Comparison of ENCODE assay signal across 15 mouse cellular contexts in genomic region chr13:94869541-94869940, GRCm38 (mm10). TPM values are rescaled to one million over a fixed set of nuclear protein-coding genes. Genes with fewer than 3 reads are reported as not detected.
DNase-seq lines count a peak whose midpoint lies in the region; ATAC-seq and TF ChIP-seq lines count a peak whose summit lies in the region.
"Had no signal": no experiment of that assay in that cellular context is flagged by ENCODE, and none has a peak within 500 bp of the region (broad histone marks: within the 10 kb centered on the region; RNA-seq: fewer than 3 reads in every experiment).

No protein-coding gene starts in this region.

- peak; percentile 60 for DNase-seq in forebrain, embryonic 11.5 days (ENCODE audit: low spot score)
- no peak for DNase-seq in lung, embryonic 14.5 days
- no peak for DNase-seq in lung, postnatal 36 days
- peak; percentile 56 for DNase-seq in hindbrain, embryonic 11.5 days (ENCODE audit: low spot score)
- DNase-seq in layer of hippocampus, adult 11-12 months (ENCODE audit: low spot score), result no peak
- no peak for DNase-seq in T-cell, adult 2 months (ENCODE audit: low spot score)
- DNase-seq: adrenal gland, postnatal 14 days; B cell, adult 2 months; cerebellum, adult 8-10 months; kidney, postnatal 14 days had no signal

- H3K27me3 ChIP-seq in forebrain, embryonic 11.5 days (ENCODE audit: control insufficient read depth, insufficient read depth, low read length), result peaks cover 89% of the 10 kb centered on the region
- peaks cover 58% of the 10 kb centered on the region for H3K27me3 ChIP-seq in forebrain, embryonic 16.5 days (replicated peaks; ENCODE audit: control insufficient read depth, insufficient read depth, low read length)
- peaks cover 88% of the 10 kb centered on the region for H3K27me3 ChIP-seq in lung, embryonic 14.5 days (ENCODE audit: insufficient read depth, low read length)
- peaks cover 81% of the 10 kb centered on the region for H3K27me3 ChIP-seq in hindbrain, embryonic 11.5 days (ENCODE audit: control insufficient read depth, insufficient read depth, low read length)
- H3K27me3 ChIP-seq in neural tube, embryonic 13.5 days, result peaks cover 99% of the 10 kb centered on the region

- H3K9ac ChIP-seq in forebrain, embryonic 11.5 days (ENCODE audit: low read length), result no peak overlapping the region
- no peak overlapping the region for H3K9ac ChIP-seq in forebrain, embryonic 16.5 days (replicated peaks; ENCODE audit: low read depth, low read length)
- H3K9ac ChIP-seq in lung, embryonic 14.5 days, result no peak overlapping the region
- H3K9ac ChIP-seq in hindbrain, embryonic 11.5 days (ENCODE audit: low read depth, low read length), result no peak overlapping the region
- no peak overlapping the region for H3K9ac ChIP-seq in neural tube, embryonic 13.5 days

- H3K27ac ChIP-seq in forebrain, embryonic 11.5 days (ENCODE audit: low read depth, low read length), result no peak overlapping the region
- H3K27ac ChIP-seq in forebrain, embryonic 16.5 days (ENCODE audit: low read length), result no peak overlapping the region
- H3K27ac ChIP-seq in lung, embryonic 14.5 days (ENCODE audit: low read depth), result no peak overlapping the region
- H3K27ac ChIP-seq in hindbrain, embryonic 11.5 days (ENCODE audit: low read depth, low read length), result no peak overlapping the region
- H3K27ac ChIP-seq in neural tube, embryonic 13.5 days (replicated peaks), result no peak overlapping the region; the same call in 1 of the 2 replicates

- H3K4me1 ChIP-seq in forebrain, embryonic 11.5 days (replicated peaks; ENCODE audit: control insufficient read depth, insufficient read depth, low read length), result peaks cover 11% of the 10 kb centered on the region
- peaks cover 10% of the 10 kb centered on the region for H3K4me1 ChIP-seq in forebrain, embryonic 16.5 days (replicated peaks; ENCODE audit: control insufficient read depth, insufficient read depth, low read length)
- H3K4me1 ChIP-seq in lung, embryonic 14.5 days (ENCODE audit: insufficient read depth), result no peaks in the 10 kb centered on the region
- peaks cover 7% of the 10 kb centered on the region; the same call in 1 of the 2 replicates for H3K4me1 ChIP-seq in hindbrain, embryonic 11.5 days (replicated peaks; ENCODE audit: control insufficient read depth, insufficient read depth, low read length)
- H3K4me1 ChIP-seq in neural tube, embryonic 13.5 days (replicated peaks), result peaks cover 16% of the 10 kb centered on the region

- 2% methylated on average over 8 of the region's 8 CpGs for WGBS in forebrain, embryonic 11.5 days
- 3% methylated on average over 8 of the region's 8 CpGs for WGBS in forebrain, embryonic 16.5 days
- 1% methylated on average over 8 of the region's 8 CpGs for WGBS in lung, embryonic 14.5 days
- WGBS in hindbrain, embryonic 11.5 days, result 4% methylated on average over 8 of the region's 8 CpGs
- 1% methylated on average over 8 of the region's 8 CpGs for WGBS in neural tube, embryonic 13.5 days

- H3K4me3 ChIP-seq in forebrain, embryonic 11.5 days (ENCODE audit: low read depth, low read length), result no peak overlapping the region
- no peak overlapping the region for H3K4me3 ChIP-seq in forebrain, embryonic 16.5 days (replicated peaks; ENCODE audit: low read length)
- no peak overlapping the region for H3K4me3 ChIP-seq in lung, embryonic 14.5 days (ENCODE audit: low read depth, low read length)
- no peak overlapping the region for H3K4me3 ChIP-seq in hindbrain, embryonic 11.5 days (ENCODE audit: low read depth, low read length)
- peak overlapping the region; percentile 24; the same call in 1 of the 2 replicates for H3K4me3 ChIP-seq in neural tube, embryonic 13.5 days

- no peaks in the 10 kb centered on the region for H3K36me3 ChIP-seq in forebrain, embryonic 11.5 days (ENCODE audit: control insufficient read depth, insufficient read depth, low read length)
- no peaks in the 10 kb centered on the region for H3K36me3 ChIP-seq in forebrain, embryonic 16.5 days (ENCODE audit: control insufficient read depth, insufficient read depth)
- H3K36me3 ChIP-seq in lung, embryonic 14.5 days (ENCODE audit: insufficient read depth), result no peaks in the 10 kb centered on the region
- no peaks in the 10 kb centered on the region for H3K36me3 ChIP-seq in hindbrain, embryonic 11.5 days (ENCODE audit: control insufficient read depth, insufficient read depth, low read length)
- no peaks in the 10 kb centered on the region for H3K36me3 ChIP-seq in neural tube, embryonic 13.5 days

- no peak for TF ChIP-seq CTCF in lung, embryonic 14.5 days (IDR thresholded peaks at IDR 0.05; ENCODE audit: low read depth)

- H3K9me3 ChIP-seq in forebrain, embryonic 11.5 days (ENCODE audit: control insufficient read depth, low read length), result no peaks in the 10 kb centered on the region
- H3K9me3 ChIP-seq in forebrain, embryonic 16.5 days (ENCODE audit: control insufficient read depth, low read length), result no peaks in the 10 kb centered on the region
- no peaks in the 10 kb centered on the region for H3K9me3 ChIP-seq in lung, embryonic 14.5 days (ENCODE audit: low read depth, low read length)
- H3K9me3 ChIP-seq in hindbrain, embryonic 11.5 days (ENCODE audit: control insufficient read depth, low read length), result no peaks in the 10 kb centered on the region
- no peaks in the 10 kb centered on the region for H3K9me3 ChIP-seq in neural tube, embryonic 13.5 days

- no peak overlapping the region for H3K4me2 ChIP-seq in forebrain, embryonic 11.5 days (ENCODE audit: low read depth, low read length, severe bottlenecking)
- no peak overlapping the region for H3K4me2 ChIP-seq in forebrain, embryonic 16.5 days (ENCODE audit: low read length)
- H3K4me2 ChIP-seq in lung, embryonic 14.5 days, result peak overlapping the region; percentile 61; the same call in 1 of the 2 replicates
- no peak overlapping the region for H3K4me2 ChIP-seq in hindbrain, embryonic 11.5 days (replicated peaks; ENCODE audit: low read depth, low read length)
- peak overlapping the region; percentile 52; the same call in 1 of the 2 replicates for H3K4me2 ChIP-seq in neural tube, embryonic 13.5 days

- no peak for ATAC-seq in forebrain, embryonic 11.5 days (replicated peaks; ENCODE audit: low FRiP score)
- no peak for ATAC-seq in forebrain, embryonic 16.5 days
- no peak for ATAC-seq in lung, embryonic 14.5 days (ENCODE audit: insufficient read depth)
- ATAC-seq in hindbrain, embryonic 11.5 days (ENCODE audit: low FRiP score), result no peak
- ATAC-seq in neural tube, embryonic 13.5 days (ENCODE audit: low read depth), result no peak
- ATAC-seq: Patski had no signal

RNA-seq across cellular contexts. Expression of gene Otp, which starts 5.9 kb away (rescaled TPM):
- 3.3 and 4.4 TPM in 2 replicates for polyA plus RNA-seq in forebrain, embryonic 11.5 days (2014; fragmentation: Nextera tagmentation; extraction: Ambion mirVana)
- 0.61 and 2.6 TPM in 2 replicates for polyA plus RNA-seq in forebrain, embryonic 16.5 days (2015; fragmentation: Nextera tagmentation; extraction: Ambion mirVana)
- not detected in 2 replicates for polyA plus RNA-seq in lung, embryonic 14.5 days (2014; fragmentation: Nextera tagmentation; extraction: Ambion mirVana)
- 10.6 and 14.0 TPM in 2 replicates for polyA plus RNA-seq in hindbrain, embryonic 11.5 days (2014; fragmentation: Nextera tagmentation; extraction: Ambion mirVana)
- 9.5 and 10.7 TPM in 2 replicates for polyA plus RNA-seq in neural tube, embryonic 13.5 days (2015; fragmentation: Nextera tagmentation; extraction: Ambion mirVana)
- polyA plus RNA-seq: gonadal fat pad, adult 2 months; Patski; stomach, embryonic 14.5 days had no signal

Comparison
In these comparisons a context has a peak if more than half of its experiments do, and no peak if none do; other contexts are left out.
1. DNase-seq: peak in forebrain, embryonic 11.5 days (single experiment) and hindbrain, embryonic 11.5 days (single experiment); none in lung, embryonic 14.5 days (single experiment), lung, postnatal 36 days (single experiment), layer of hippocampus, adult 11-12 months (single experiment) and T-cell, adult 2 months (single experiment).
2. H3K4me2 ChIP-seq: peak in lung, embryonic 14.5 days (single experiment) and neural tube, embryonic 13.5 days (single experiment); none in forebrain, embryonic 11.5 days (single experiment), forebrain, embryonic 16.5 days (single experiment) and hindbrain, embryonic 11.5 days (single experiment).